Mouse (Mus musculus) skeletal muscle tissue, adult 2 months (tissue): ENCODE results near the gene Wdr82.

ENCODE experiments used
- DNase-seq: peaks from one replicate; pipeline ENCODE4 v3.0.0-alpha.2; 2012; ENCODE audit warnings: low read depth, low spot score

The Wdr82 gene

DNA sequence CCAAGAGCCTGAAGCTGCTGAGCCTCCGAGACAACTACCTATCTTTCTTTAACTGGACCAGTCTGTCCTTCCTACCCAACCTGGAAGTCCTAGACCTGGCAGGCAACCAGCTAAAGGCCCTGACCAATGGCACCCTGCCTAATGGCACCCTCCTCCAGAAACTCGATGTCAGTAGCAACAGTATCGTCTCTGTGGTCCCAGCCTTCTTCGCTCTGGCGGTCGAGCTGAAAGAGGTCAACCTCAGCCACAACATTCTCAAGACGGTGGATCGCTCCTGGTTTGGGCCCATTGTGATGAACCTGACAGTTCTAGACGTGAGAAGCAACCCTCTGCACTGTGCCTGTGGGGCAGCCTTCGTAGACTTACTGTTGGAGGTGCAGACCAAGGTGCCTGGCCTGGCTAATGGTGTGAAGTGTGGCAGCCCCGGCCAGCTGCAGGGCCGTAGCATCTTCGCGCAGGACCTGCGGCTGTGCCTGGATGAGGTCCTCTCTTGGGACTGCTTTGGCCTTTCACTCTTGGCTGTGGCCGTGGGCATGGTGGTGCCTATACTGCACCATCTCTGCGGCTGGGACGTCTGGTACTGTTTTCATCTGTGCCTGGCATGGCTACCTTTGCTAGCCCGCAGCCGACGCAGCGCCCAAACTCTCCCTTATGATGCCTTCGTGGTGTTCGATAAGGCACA is 54.9 kb downstream of the Wdr82 start:
- DNase-seq = no peak

DNA sequence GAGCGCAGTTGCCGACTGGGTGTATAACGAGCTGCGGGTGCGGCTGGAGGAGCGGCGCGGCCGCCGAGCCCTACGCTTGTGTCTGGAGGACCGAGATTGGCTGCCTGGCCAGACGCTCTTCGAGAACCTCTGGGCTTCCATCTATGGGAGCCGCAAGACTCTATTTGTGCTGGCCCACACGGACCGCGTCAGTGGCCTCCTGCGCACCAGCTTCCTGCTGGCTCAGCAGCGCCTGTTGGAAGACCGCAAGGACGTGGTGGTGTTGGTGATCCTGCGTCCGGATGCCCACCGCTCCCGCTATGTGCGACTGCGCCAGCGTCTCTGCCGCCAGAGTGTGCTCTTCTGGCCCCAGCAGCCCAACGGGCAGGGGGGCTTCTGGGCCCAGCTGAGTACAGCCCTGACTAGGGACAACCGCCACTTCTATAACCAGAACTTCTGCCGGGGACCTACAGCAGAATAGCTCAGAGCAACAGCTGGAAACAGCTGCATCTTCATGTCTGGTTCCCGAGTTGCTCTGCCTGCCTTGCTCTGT is 55.5 kb downstream of the Wdr82 start:
- no peak for DNase-seq

DNA sequence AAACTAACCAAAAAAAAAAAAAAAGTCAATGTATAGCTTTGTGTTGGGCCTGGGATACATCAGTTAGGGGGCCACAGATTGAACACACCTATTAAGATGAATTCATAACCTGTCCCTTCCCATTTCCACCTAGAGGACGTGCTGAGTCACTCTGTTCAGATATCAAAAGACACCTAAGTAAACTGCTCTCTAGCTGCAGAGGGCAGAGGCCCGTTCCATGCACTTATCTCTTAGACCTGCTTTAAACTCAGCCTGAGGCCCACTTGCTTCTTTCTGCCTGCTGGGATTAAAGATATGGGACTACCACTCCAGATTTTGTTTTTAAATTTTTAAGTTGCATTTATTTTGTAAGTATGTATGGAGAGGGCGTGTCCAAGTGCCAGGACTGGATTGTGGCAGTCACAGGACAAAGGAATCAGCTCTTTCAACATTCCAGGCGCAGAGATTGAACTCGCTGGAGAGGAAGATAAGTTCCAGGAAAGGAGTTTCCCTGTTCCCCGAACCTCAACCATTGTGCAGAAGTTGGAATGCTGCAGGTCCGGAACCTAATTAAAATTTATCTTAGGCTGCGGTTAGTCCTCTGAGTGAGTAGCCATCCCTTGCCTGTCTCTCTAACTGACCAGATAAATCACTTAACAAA is 57.2 kb downstream of the Wdr82 start:
- DNase-seq = no peak

DNA sequence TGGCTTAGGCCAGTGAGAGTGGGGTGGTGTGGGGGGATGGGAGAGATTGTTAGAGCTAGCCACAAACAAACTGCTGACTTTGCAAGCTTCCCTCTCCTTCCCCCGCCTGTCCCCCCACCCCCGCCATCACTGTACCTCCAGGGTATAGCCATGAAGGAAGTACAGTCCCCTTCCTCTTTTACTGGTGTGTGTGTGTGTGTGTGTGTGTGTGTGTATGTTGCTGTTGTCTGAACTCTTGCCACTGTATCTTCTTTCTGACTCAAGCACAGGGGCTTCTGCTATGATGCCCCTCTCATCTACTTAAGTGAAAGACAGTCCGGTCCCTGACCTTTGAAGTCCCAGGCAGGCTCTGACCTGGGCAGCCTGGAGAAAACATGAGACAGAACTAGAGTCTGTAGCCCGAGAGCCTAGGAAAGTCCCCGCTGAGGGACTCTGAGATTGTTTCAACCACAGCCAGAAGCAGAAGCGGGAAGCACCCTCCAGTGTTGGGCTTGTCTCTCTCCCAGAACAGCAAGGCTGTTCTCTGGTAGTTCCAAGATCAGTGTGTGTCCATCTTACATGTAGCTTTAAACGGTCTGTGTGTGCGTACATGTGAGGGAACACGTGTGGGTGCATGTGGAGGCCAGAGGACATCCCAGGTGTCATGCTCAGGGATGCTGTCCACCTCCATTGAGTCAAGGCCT is 59.5 kb downstream of the Wdr82 start:
- DNase-seq = no peak

DNA sequence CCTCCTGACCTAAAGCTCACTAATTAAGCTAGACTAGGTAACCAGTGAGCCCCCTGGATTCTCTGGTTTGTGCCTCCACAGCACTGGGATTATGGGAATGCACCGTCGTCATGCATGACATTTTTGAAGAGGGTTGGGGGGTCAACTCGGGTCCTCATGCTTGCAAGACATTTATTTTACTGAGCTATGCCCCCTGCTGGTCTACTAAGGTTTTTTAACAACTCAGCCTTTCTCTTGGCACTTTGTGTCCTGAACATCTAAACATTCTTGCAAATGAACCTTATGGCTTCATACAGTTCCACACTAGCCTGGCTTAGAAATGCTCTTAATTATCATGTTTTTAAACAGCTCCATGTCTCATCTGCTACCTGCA is 60.0 kb downstream of the Wdr82 start:
- no peak for DNase-seq

DNA sequence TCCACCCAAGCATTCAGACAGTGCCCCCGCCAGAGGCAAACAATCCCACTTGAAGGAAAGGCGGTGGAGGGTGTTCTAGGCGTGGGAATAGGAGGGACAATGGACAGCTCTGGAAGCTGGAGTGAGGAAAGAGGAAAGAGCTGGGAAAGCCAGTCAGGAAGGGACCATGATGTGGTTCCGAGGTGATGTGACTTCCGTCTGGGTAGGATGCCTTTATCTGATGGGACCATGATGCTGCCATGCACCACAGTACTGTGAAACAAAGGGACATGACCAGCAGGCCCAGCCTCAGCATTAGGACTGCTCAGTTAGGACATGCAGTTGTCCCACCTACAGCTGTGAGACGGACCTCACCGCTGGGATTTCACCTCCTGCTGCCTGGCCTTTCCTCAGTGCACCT is 60.5 kb downstream of the Wdr82 start:
- DNase-seq = no peak

DNA sequence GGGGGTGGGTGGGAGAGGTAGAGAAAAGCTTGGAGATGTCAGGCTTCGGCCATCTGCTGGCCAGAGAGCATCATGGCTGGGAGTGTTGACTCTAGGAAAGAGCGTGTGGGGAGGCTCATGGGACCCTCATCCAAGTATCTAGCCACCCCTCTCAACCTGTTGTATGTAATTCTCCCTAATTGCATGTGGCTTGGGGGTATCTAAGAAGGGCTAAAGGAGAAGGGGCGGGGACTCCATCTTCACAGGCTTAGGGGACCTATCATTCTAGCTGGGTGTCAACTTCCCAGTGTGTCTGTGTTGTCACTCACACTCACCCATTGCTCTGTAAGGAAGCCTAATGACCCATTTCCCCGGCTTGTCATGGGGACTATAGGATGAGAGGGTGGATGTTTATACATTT is 61.1 kb downstream of the Wdr82 start:
- DNase-seq = no peak

DNA sequence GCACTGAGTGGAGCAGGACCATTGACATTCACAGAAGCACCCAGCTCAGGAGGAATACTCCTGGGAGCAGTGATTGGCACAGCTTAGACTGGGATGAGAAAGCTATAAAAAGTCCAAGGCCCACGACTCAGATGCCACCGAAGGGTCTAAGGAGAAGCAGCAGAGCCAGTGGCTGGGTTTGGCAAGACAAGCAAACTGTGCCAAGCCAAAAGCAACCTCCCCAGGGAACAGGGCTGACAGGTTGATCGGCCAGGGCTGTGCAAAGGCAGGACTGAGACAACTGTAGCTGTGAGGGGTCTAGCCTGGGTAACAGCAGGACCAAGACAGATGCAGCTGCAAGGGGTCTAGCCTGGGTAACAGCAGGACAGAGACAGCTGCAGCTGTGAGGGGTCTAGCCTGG is 62.2 kb downstream of the Wdr82 start:
- DNase-seq = no peak

DNA sequence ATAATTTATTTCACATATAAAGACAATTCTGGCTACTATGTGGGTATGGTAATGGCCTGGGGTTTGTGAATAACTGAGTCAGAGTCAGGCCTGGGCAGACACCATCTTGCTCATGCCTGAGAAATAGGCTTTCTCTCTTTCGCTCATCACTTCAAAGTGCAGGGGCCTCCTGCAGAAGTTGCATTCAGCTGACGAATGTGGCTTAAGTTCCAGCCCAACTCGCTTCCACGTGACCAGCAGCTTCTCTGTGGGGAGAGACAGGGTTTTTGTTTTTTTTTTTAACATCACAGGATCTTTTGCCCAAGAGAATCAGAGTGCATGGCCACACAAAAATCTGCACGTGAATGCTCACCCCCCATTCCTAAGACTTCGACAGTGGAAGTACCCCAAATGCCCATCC is 63.2 kb downstream of the Wdr82 start:
- no peak for DNase-seq

DNA sequence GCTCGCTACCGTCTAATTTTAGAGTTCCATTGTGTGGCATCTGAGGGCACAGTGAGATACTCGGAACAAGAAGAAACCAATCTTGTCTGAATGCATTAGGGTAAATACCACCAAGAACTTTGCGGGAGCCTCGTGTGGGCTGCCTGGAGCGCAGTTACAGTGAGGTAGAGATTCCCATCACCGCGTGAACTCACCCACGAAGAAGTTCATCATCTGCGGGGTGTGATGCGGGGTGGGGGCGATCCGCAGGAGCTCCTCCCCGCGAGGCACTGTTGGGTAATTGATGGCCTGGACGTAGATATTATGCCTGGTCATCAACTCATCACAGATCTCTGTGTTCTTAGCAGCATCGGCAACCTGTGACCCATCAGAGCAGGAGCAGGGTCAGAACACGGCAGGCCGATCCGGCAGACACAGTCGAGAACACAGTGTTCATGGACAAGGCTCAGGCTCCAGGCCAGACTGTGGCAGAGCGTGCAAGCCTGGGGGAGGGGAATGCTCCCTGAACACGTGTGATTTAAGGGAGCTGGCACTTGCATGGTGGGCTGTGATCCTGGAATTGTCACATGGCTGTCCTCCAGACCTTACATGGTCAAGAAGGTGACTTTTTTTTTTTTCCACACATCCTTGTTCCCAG is 64.6 kb downstream of the Wdr82 start:
- DNase-seq = peak; percentile 52

DNA sequence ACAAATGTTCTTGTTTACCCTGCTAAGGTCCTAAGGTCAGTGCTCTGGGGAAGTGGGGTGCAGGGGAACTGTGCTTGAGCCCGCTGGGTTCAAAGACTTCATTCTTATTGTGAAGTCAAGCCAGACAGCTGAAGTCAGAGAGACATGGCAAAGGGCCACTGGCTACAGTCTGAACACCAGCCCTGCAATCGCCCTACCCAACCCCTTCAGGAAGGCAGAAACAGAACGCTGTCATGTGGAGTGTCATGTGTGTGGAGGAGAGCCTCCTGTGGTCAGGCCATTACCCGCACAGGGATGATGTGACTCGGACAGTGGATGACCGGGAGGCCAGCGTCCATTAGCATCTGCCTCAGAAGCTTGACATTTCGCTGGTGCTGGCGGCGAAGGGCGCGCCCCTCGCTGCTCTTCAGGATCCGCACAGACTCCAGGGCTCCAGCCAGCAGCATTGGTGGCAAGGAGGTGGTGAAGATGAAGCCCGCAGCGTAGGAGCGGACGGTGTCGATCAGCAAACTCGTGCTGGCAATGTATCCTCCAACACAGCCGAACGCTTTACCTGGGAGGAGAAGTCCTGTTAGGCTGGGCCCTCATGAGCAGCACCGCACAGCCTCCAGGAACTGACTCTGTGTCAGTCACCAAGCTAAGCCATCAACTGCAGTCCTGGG is 65.6 kb downstream of the Wdr82 start:
- peak; percentile 54 for DNase-seq

DNA sequence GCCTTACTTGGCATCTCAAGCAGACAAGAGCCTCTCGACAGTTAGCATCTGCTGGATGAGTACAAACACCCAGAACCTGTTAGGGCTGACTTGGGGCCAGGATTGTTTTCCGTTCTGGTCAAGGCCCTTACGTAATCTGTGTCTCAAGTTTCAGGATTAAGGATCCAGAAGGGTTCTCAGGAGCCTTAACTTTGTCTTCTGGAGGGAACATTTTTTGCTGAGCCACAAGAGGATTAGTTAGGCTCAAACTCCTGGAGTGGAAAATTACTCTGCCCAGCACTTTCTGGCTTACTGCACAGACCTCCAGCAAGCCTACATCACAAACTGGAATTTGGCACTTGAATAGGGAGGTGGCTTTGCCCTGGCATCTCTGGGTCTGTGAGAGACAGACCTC is 66.1 kb downstream of the Wdr82 start:
- peak; percentile 71 for DNase-seq

DNA sequence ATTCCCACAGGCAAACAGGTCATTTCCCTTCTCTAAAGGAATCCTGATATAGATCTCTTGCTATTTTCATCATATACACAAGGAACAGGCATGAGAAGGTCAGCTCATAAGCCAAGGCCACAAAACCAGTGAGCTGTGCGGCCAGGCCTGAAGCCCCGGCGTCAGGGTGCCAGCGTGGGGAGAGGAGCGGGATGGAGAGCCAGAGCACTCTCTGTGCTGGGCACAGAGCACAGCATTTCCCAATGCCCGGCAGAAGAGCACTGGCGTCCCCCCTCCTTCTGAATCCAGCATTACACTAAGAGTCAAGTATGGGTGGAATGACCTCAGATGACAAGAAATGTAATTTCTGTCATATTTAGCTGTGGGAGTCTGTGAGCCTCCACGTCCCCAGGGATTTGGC is 66.7 kb downstream of the Wdr82 start:
- DNase-seq = no peak

DNA sequence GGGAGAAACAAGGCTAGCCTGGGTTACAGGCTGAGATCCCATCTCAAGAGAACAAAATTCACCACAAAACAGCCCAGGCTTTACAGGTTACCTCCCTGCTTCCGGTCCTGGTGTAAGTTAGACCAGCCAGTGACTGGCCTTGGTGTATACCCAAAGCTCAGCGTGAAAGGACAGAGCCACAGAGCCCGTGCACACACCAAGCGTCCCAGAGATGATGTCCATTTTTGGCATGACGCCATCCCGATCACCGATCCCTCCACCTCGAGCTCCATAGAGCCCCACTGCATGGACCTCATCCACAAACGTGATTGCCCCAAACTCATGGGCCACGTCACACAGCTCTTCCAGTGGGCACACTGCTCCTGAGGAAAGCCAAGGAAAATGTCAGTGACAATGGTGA is 67.2 kb downstream of the Wdr82 start:
- no peak for DNase-seq
